Mouse (Mus musculus) spleen, postnatal 36 days (tissue): ENCODE data around the gene Arvcf.
A peak's percentile ranks its signal among the peaks of the same experiment; 100 is the strongest.

Experiments used
- DNase-seq, 2 experiments: peaks; one replicate each; pipeline ENCODE4 v3.0.0; 2022; ENCODE audit warnings: low spot score in 2 of 2, mixed read lengths in 1 of 2

Arvcf gene

DNA sequence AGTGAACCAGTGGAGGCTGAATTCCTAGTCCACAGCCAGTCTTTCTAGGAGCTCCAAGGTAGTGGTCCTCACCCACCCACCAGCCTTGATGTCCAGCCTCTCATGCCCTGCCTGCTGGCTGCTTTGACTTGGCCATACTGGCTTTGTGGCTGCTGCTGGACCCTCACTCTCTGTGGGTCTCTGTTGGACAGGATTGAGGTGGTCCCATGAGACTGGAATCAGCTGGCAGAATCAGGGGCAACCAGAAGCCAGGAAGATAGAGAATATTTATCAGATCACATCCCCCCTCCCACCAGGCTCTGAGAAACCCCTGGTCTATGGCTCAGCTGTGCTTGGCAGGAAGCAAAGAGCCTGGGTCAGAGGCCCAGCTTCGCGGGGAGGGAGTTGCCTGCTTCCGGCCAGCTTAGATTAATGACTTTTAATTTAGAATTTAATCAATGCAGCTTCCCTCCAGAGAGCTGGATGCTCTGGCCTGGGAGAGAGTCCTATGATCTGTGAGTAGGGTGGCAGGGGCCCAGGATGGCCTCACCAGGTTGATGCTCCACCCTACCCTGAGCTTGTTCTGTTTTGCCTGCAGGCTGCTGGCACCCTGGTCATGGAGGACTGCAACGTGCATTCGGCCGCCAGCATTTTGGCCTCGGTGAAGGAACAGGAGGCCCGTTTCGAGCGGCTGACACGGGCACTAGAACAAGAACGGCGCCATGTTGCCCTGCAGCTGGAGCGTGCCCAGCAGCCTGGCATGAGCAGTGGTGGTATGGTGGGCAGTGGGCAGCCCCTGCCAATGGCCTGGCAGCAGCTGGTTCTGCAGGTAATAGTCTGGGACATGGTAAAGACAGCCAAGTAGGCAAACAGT lies 40.8 kb downstream of the Arvcf start:
- no peak for DNase-seq

DNA sequence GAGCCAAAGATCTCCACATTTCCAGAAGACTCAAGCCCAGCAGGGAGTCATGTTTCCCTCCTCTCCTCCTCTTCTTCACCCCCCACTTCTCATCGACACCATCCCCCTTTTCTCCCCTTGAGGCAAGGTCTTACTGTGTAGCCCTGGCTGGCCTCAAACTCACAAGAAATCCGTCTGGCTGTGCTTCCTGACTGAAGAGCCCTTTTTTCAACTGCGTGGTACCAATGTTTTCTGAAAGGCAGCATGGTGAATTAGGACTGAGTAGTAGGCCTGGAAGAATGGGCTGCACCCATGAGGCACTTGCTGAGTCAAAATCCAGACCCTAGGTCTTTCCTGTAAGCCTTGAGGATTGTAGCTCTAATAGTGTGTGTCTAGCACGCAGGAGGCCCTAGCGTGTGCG lies 42.4 kb downstream of the Arvcf start:
- DNase-seq = no peak

DNA sequence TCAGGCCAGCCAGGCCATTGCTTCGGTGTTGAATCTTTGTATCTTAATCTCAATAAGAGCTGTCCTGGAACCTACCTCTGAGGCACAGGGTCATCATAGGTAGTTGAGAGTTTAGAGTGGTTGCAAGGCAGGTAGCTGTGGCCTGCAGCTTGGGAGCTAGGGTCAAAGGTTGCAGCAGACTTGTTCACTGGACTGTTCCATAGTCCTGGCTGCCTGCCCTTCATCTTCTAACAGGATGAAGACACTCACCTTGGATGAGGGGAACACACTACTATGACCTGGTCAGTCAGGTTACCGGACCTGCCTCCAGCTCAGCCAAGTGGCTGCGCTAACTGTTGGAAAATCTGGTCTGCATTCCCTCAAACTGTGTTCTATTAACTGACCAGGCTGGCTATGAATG lies 43.1 kb downstream of the Arvcf start:
- DNase-seq = no peak

DNA sequence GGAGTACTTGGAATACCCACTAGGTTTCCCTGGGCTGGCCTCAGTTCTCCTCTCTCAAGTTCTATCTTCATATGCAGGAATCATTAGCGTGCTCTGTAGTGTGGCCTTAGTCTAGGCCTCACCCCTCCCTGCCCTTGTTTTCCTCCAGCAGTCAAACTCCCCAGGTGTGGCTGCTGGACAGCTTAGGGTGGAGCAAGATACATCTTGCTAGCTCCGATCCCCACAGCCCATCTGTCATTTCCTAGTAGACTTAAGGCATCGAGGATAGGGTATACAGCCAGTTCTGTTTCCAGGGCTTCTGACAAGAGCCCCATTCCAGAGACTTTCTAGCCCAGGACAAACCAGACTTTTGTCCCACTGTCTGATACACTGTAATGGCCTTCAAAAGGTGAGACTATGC lies 43.7 kb downstream of the Arvcf start:
- DNase-seq = no peak

DNA sequence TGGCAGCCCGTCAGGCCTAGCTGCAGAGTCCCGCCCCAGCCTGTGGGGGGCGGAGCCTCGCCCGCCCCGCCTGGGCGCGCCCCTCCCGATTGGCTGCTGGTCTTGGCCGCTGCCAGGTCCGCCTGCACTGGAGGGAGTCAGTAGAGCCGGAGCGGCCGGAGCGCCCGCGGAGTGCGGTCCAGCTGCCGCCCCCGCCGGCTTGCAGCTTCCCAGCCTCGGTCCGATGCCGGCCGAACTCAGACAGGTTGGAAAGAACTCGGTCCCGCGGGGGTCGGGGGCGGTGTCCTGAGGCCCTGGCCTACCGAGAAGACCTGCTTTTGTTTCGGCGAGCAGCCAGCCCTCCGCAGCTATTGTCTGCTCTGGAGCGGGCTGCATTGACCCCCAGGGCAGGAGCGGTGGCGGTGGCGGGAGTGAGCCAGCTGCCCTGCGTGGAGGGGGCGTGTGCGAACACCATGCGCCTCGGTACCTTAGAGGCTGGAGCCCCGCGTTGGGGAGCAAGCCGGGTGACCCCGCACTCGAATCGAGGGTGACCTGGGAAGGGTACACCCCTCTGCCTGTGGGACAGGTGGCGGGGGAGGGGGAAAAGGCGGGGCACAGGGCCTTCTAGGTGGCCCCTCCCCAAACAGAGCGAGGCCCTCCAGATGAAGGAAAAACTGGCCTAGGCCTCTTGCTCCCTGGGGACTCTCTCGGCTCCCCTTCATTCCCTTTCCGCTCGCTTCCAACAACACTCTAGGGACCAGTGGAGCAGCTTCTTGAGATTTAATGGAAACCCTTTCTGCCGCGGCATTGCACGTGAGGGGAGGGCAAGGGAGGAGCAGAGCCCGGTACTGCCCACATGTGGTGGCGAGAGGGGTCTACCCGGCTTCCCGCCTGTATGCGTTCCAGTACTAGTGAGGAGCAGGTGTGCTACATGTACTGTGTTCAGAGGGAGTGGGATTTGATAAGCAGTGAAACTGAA lies 44.8 kb downstream of the Arvcf start:
- DNase-seq = peak; percentile 90

DNA sequence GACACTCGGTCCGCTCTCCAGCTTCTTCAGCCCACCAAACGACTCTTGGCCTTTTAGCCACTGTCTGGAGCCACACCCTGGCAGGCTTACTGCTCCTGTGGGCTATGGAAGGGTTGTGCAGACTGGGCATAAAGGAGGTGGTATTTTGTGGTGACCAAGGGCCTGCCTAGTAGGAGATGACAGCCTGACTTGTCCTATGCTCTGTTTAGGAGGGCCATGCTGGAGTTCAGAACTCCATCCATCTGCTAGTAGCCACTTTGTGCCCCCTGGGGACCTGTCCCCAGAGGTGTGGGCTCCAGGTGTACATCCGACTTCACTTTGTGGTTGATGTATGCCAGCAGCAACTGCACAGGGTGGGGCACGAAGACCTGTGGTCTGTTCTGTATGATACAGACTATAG lies 45.6 kb downstream of the Arvcf start:
- no peak for DNase-seq

DNA sequence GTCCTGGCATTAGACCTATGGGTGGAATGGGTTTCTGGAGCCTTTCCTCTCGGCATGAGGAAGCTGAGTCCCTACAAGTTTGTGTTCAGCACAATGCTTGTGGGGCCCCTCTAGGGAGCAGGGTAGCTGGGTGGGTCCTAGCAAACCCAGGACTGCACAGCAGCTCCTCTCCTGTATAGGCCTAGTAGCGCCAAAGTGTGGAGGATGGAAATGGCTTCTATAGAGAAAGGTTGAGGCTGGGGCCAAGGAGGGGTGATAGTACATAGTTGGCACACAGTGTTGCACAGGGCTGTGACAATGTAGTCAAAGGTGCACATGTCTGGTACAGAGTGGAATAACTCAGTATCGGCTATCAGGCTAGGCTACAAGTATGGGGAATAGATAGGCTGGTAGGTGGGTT lies 46.1 kb downstream of the Arvcf start:
- DNase-seq = no peak

DNA sequence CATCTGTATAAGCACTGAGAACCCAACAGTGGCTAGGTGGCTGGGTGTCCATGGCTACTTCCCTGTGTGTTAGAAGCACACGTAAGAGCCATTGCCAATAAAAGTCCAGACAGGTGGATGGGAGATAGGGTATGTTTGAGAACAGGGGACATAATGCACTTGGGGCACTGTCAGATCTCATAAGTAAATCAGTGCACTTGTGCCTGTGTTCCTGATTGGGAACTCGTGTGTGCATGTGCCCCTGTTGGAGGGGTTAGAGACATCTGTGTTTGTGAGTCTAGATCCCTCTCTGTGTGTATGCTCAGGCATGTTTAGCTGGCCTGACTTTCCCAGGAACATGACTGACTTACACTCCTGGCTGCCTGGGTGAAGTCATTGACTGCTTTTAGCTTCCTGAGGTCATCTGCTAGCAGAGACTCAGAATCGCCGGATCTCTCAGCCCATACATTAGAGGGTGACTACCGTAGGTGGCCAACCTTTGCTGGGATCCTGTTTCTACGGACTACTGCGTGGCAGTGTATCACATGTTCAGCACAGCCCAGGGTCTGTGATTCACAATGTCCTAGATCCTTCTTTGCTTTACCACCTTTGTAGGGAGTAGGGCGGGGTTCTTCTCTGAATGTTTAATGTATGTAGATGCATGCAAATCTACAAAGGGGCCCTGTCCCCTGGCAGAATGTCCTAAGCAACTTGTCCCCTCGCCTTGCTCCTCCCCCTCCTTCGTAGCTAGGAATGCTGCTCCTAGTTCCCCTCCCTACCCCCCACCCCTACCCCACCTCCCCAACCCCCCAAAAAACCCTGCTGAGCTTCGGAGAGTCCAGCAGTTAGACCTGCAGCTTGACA lies 47.0 kb downstream of the Arvcf start:
- no peak for DNase-seq

DNA sequence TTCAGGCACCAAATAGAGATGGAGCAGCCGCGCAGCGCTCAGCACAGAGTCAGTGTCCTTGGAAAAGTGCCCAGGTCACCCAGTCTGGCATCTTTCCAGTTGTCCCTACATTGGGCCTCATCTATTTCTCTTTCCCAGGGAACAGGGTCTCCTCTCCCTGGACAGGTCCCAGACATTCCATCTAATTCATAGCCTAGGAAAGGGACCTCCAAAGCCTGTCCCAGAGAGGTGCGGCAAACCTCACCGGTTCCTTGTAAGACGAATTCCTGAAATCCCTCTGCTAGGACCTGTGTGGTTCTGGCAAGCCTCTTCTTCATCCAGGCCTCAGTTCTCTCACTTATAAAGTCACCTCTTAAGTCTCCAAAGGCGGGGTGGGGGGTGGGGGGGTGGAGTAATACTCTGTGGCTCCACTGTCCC lies 47.6 kb downstream of the Arvcf start:
- no peak for DNase-seq

DNA sequence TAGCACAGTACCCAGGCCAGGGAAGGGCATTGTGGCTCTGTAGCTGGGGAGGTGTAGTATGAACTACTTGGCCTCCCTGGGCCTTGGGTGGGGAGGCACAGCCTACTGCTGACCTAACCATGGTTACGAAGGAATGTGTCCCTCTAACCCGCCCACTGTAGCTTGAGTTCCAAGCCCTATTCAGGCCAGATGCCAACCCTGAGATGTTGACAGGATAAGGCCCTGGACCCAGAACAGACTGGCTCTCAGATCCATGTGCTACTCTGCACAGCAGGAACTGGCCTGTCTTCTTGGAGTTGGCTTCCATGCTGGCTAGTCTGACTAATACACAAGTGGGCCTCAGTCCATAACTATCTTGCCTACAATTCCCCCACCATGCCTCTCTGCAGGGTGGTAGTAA lies 48.2 kb downstream of the Arvcf start:
- no peak for DNase-seq

DNA sequence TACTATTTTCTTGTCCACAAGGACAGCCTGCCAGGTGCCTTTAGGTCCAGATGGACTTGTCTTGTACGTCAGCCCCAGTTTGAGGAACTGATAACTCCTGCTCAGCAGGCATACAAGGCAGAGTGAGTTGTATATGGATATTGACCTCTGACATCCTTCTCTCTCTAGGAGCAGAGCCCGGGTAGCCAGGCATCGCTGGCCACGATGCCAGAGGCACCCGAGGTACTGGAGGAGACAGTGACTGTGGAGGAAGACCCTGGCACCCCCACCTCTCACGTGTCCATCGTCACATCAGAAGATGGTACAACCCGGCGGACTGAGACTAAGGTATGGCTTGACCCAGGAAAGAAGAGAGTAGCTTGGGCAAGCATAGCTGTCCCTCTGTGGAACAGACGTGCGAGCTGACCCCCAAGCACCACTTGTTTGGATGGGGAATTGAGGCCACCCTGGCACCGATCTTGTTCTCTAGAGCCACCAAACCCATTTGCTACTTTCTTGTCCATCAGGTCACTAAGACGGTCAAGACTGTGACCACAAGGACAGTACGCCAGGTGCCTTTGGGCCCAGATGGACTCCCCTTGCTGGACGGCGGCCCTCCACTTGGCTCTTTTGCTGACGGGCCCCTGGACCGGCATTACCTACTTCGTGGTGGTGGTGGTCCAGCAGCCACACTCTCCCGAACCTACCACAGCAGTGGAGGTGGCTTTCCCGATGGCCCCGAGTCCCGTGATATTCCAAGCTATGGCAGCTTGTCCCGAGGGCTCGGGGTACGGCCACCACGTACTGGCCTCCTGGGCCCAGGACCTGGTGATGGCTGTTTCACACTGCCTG lies 49.0 kb downstream of the Arvcf start:
- DNase-seq = no peak

DNA sequence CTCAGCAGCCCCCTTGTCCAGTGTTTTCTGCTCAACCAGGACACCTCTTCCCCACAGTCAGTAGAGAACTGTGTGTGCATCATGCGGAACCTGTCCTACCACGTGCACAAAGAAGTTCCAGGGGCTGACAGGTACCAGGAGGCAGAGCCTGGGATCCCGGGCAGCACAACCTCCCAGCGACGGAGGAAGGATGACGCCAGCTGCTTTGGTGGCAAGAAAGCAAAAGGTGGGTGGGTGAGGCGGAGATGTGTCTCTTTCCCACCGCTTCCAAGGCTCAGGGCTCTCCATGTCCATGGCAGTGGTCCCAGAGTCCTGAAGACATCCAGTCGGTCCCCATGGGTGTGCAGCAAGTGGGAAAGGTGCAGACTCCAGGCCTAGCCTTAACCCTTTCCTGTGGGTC lies 52.0 kb downstream of the Arvcf start:
- no peak for DNase-seq

DNA sequence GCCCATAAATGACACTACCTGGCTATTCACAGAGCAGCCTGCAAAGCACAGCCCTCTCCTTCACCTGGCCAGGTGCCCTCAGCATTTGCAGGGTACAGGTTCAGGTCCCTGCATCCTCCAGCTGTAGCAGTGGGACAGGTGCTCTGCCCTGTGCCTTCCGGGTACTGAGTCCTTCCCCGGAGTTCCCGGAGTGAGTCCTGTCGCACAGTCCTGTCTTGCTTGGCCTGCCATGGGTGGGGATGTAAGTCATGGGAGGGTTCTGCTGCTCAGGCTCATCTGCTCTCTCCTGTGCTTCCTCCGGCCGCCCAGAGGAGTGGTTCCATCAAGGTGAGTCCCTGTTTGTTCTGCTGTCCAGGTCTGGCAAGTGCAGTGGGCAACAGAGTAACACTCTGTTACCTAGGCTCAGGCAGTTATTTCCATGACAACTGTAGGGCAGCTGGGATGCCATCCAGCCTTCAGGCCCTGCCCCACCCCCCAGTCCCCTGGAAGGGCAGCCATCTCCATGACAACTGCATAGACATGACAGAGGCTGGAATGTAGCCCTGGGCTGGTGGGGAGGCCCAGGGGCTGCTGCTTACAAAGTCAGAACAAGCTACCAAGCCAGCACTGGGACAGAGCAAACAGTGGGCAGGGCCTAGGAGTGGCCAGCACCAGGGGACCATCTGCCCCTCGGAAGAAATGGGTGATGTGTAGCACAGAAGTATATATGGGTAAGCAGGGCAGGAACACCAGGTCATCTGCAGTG lies 52.7 kb downstream of the Arvcf start:
- DNase-seq = no peak

DNA sequence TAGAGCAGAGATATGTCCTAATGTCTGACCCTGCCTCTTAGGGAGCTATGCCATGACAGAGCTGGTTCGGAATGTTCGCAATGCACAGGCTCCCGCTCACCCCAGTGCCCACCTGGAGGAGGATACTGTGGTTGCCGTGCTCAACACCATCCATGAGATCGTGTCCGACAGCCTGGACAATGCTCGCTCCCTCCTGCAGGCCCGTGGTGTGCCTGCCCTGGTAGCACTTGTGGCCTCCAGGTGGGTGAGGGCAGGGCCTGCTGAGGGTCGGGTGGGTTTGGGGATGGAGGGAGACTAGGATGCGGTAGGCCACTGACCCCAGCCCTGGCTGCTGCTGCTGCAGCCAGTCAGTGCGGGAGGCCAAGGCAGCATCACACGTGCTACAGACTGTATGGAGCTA lies 55.3 kb downstream of the Arvcf start:
- no peak for DNase-seq

DNA sequence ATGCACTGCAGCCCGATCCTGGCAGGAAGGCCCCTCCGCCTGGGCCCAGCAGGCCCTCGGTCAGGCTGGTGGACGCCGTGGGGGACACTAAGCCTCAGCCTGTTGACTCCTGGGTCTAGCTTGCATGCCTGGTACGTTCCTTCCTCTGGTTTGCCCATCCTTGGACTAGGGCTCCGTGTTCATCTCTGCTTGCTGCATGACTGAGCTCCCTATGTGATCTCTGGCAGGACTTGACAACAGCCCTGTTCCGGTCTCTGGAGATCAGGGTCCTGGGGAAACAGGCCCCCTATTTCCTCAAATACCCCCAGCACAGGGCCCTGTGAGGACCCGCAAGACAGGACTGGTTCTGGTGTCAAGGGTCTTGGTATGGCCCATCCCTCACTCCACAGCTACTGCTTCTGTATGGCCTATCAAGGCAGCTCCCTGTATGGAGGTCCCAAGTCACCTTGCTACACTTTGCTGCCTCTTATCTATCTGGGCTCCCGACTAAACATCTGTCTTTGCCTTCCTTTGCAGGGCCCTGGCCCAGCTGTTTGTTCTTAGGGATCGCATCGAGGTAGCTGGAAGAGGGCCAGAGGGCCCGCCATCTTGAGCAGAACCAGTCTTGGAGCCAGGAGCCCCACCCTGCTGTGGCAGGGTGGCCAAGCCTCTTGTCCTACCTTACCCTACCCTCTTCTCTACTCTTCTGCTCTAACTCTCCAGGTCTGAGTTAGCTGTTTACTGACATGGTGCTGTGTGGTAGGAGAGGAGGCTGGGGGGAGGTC lies 57.3 kb downstream of the Arvcf start:
- DNase-seq = peak in 1 of 2 experiments; percentile 52

DNA sequence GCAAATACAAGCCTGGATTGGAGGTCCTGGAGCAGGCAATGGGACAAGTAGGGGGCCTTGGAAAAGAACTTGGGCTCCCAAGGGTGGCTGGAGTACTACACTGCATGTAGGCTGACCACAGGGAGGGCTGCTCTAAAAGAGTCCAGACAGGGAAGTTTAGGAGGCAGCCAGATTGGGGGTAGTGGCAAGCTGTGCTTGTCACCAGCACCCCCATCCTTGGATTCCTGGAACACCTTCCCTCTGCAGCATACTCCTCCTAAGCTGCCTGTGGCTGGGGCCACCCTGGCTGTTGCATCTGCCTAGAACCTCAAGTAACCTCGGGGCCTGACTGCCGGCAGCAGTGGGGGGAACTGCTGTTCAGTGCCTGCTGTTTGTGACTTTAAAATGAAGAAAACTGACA lies 57.9 kb downstream of the Arvcf start:
- no peak for DNase-seq

DNA sequence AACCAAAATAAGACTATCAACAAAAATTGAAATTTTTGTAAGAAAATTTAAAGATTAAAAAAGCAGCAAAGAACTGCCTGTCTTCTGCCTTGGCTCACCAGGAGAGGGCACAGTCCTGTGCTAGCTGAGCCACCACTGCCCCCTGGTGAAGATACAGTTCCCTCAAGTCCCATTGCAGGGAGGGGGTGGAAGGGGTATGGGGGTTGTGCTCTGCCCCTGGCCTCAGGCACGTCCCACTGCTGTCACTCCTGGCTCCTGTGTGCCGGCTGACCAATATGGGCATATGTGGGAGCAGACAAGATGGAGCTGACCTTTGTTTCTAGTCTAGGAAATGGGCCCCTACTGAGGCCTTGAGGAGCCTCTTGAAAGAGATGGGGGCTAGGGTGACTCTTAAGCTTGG lies 58.3 kb downstream of the Arvcf start:
- DNase-seq = peak in 1 of 2 experiments; percentile 53

DNA sequence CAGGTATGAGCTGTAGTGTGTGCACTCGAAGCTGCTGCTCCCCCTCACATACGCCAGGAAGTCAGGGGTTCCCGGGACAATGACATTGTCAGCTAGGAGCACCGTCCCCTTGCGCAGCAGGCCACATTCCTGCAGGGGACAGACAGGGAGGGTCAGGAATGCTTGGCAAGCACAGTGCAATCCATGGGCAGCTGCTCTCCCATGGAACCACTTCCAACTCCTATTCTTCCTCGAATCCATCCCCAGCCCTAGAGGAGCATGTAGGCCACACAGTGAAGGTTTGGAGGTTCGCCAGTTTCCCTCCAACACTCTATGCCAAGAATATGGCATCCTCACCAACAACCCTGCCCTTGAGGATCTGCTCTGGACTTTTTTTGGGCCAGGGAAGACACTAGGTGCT lies 59.9 kb downstream of the Arvcf start:
- DNase-seq = no peak

DNA sequence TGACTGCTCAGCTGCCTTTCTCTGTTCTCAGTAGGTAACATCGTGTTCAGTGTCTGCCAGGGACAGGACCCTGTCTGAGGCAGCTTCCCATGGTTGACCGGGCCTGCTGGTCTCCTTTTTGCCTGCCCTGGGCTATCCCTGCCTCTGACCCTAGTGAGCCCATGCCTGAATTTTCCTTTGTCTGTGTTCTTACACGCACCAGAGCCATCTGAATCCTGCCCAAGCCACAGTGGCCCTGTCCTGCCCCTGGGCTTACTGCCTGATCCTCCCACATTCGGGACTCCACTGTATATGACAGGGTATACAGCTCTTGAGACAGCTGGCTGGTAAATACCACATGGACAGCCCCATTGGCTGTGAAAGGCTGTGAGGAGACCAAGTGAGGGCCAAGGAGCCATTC lies 61.8 kb downstream of the Arvcf start:
- DNase-seq = no peak

DNA sequence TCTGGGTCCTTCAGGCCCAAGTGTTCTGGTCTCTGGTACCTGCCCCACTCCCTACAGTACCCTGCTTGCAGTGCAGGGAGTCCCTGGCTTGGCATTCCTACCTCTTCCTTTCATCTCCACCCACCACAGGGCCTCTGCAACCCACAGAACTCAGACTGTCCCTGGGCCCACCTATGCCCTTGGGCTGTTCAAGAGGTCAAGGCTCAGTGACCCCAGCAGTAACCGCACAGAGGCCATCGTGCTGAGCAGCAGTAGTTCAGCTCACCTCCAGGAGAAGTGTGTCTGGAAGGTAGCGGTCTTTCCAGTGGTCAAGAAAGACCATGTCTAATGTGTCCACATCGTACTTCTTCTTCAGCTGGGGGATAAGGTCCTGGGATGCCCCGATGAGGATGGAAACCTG lies 62.4 kb downstream of the Arvcf start:
- DNase-seq = no peak
